Mouse (Mus musculus): ENCODE data around the gene Gldc. TPM values are rescaled to one million over a fixed set of nuclear protein-coding genes. Genes with fewer than 3 reads are reported as not detected.
A peak's percentile ranks its signal among the peaks of the same experiment; 100 is the strongest.

The Gldc gene
- polyA plus RNA-seq, 1 experiment from 2014 or later, result 18.7 TPM

DNA sequence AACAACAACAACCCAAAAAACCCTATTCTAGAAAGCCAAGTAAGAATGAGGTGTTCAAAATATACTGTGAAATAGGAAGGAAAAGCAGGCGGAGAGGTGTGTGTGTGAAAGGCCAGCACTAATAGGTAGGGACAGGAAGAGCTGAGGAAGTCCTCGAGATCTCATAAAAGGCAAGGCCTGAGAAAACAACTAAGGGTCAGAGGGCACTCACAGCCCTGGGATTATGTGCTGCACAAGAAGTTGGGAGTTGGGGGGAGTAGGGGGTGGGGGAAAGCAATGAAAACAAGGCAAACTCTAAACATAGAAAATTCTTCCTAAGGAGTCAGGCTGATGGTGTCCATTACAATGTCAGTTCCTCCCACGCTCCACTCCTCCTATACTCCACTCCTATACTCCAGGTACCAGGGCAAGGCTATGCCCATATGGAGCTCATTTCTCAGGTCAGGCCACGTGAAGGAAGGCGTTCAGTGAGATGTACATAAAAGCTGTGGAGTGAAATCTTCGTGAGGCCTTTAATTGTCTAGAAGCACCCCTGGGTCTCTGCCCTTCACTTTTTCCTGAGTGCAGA is 25.9 kb downstream of the Gldc start:
- 66% methylated on average over 6 of the region's 6 CpGs for WGBS
- Histone ChIP-seq H3K4me2 (replicated peaks; ENCODE audit: low read depth, low read length) (no peak overlapping the region), H3K9ac (ENCODE audit: low read depth, low read length) (no peak overlapping the region), H3K9me3 (ENCODE audit: control insufficient read depth, low read length) (no peaks in the 10 kb centered on the region), H3K4me3 (ENCODE audit: low read depth, low read length) (no peak overlapping the region), H3K4me1 (replicated peaks; ENCODE audit: control insufficient read depth, insufficient read depth, low read length) (no peaks in the 10 kb centered on the region; the same call in 1 of the 2 replicates), H3K27ac (ENCODE audit: low read depth, low read length) (no peak overlapping the region), H3K36me3 (ENCODE audit: control insufficient read depth, insufficient read depth, low read length) (no peaks in the 10 kb centered on the region), H3K27me3 (ENCODE audit: control insufficient read depth, insufficient read depth, low read length) (no peaks in the 10 kb centered on the region)
- ATAC-seq (ENCODE audit: low FRiP score) (no peak), DNase-seq (ENCODE audit: low spot score) (no peak)

- H3K27ac ChIP-seq (ENCODE audit: low read depth, low read length), result no peak overlapping the region
- no peak overlapping the region for H3K9ac ChIP-seq (ENCODE audit: low read depth, low read length)
- ATAC-seq (ENCODE audit: low FRiP score) (no peak), DNase-seq (ENCODE audit: low spot score) (no peak)
- no peaks in the 10 kb centered on the region for H3K4me1 ChIP-seq (replicated peaks; ENCODE audit: control insufficient read depth, insufficient read depth, low read length)
- no peaks in the 10 kb centered on the region for H3K9me3 ChIP-seq (ENCODE audit: control insufficient read depth, low read length)
- 94% methylated on average over 4 of the region's 4 CpGs for WGBS
- no peaks in the 10 kb centered on the region for H3K27me3 ChIP-seq (ENCODE audit: control insufficient read depth, insufficient read depth, low read length)
- H3K4me3 ChIP-seq (ENCODE audit: low read depth, low read length), result no peak overlapping the region
- H3K4me2 ChIP-seq (replicated peaks; ENCODE audit: low read depth, low read length), result no peak overlapping the region
- H3K36me3 ChIP-seq (ENCODE audit: control insufficient read depth, insufficient read depth, low read length), result no peaks in the 10 kb centered on the region
These were observed 27.9 kb downstream of the Gldc start for GRCm38 (mm10) chr19:30147306-30147705.

GRCm38 (mm10) chr19:30146761-30147160 is 28.5 kb downstream of the Gldc start:
- ATAC-seq (ENCODE audit: low FRiP score), result no peak
- H3K4me2 ChIP-seq (replicated peaks; ENCODE audit: low read depth, low read length), result no peak overlapping the region
- no peaks in the 10 kb centered on the region for H3K9me3 ChIP-seq (ENCODE audit: control insufficient read depth, low read length)
- no peak overlapping the region for H3K9ac ChIP-seq (ENCODE audit: low read depth, low read length)
- no peaks in the 10 kb centered on the region for H3K27me3 ChIP-seq (ENCODE audit: control insufficient read depth, insufficient read depth, low read length)
- H3K4me3 ChIP-seq (ENCODE audit: low read depth, low read length), result no peak overlapping the region
- no peaks in the 10 kb centered on the region for H3K36me3 ChIP-seq (ENCODE audit: control insufficient read depth, insufficient read depth, low read length)
- no peaks in the 10 kb centered on the region for H3K4me1 ChIP-seq (replicated peaks; ENCODE audit: control insufficient read depth, insufficient read depth, low read length)
- no peak overlapping the region for H3K27ac ChIP-seq (ENCODE audit: low read depth, low read length)
- no peak for DNase-seq (ENCODE audit: low spot score)
- 86% methylated on average over 6 of the region's 6 CpGs for WGBS

DNA sequence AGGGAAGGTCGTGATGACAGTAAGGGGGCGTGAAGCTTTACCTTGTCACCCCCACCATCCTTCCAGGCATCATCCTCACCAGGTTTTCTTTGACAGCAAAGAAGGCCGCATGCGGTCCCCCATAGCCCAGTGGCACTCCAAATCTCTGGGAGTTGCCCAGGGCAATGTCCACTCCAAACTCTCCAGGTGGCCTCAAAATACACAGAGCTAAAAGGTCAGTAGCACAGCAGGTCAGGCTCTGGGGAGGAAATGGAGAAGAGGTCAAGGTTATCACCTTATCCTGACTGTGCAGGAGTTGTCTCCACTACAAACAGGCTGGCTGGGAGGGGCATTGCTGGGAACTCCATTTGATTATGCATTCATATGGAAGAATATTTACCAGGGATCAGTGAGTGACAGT is 30.1 kb downstream of the Gldc start:
- H3K36me3 ChIP-seq (ENCODE audit: control insufficient read depth, insufficient read depth, low read length), result no peaks in the 10 kb centered on the region
- no peak overlapping the region for H3K4me3 ChIP-seq (ENCODE audit: low read depth, low read length)
- WGBS, result 92% methylated on average over 4 of the region's 4 CpGs
- H3K27ac ChIP-seq (ENCODE audit: low read depth, low read length), result no peak overlapping the region
- H3K4me1 ChIP-seq (replicated peaks; ENCODE audit: control insufficient read depth, insufficient read depth, low read length), result no peaks in the 10 kb centered on the region
- H3K4me2 ChIP-seq (replicated peaks; ENCODE audit: low read depth, low read length), result no peak overlapping the region
- no peaks in the 10 kb centered on the region for H3K9me3 ChIP-seq (ENCODE audit: control insufficient read depth, low read length)
- H3K9ac ChIP-seq (ENCODE audit: low read depth, low read length), result no peak overlapping the region
- DNase-seq (ENCODE audit: low spot score) (no peak), ATAC-seq (ENCODE audit: low FRiP score) (no peak)
- no peaks in the 10 kb centered on the region for H3K27me3 ChIP-seq (ENCODE audit: control insufficient read depth, insufficient read depth, low read length)

- H3K9ac ChIP-seq (ENCODE audit: low read depth, low read length), result no peak overlapping the region
- 0 out of 2 replicates have a peak, but pooled peaks cover 2% of the 10 kb centered on the region for H3K36me3 ChIP-seq (ENCODE audit: control insufficient read depth, insufficient read depth, low read length)
- H3K27ac ChIP-seq (ENCODE audit: low read depth, low read length), result no peak overlapping the region
- no peak for DNase-seq (ENCODE audit: low spot score)
- no peaks in the 10 kb centered on the region for H3K27me3 ChIP-seq (ENCODE audit: control insufficient read depth, insufficient read depth, low read length)
- 89% methylated on average over 1 of the region's 1 CpGs for WGBS
- no peaks in the 10 kb centered on the region for H3K9me3 ChIP-seq (ENCODE audit: control insufficient read depth, low read length)
- H3K4me2 ChIP-seq (replicated peaks; ENCODE audit: low read depth, low read length), result no peak overlapping the region
- no peak for ATAC-seq (ENCODE audit: low FRiP score)
- H3K4me3 ChIP-seq (ENCODE audit: low read depth, low read length), result no peak overlapping the region
- no peaks in the 10 kb centered on the region for H3K4me1 ChIP-seq (replicated peaks; ENCODE audit: control insufficient read depth, insufficient read depth, low read length)
These were observed 38.9 kb downstream of the Gldc start for GRCm38 (mm10) chr19:30136308-30136707.

GRCm38 (mm10) chr19:30128177-30128576 is 47.1 kb downstream of the Gldc start:
- no peaks in the 10 kb centered on the region for H3K27me3 ChIP-seq (ENCODE audit: control insufficient read depth, insufficient read depth, low read length)
- H3K9me3 ChIP-seq (ENCODE audit: control insufficient read depth, low read length), result no peaks in the 10 kb centered on the region
- no peak overlapping the region for H3K4me2 ChIP-seq (replicated peaks; ENCODE audit: low read depth, low read length)
- H3K4me3 ChIP-seq (ENCODE audit: low read depth, low read length), result no peak overlapping the region
- peak; percentile 22 for DNase-seq (ENCODE audit: low spot score)
- H3K27ac ChIP-seq (ENCODE audit: low read depth, low read length), result no peak overlapping the region
- no peak for ATAC-seq (ENCODE audit: low FRiP score)
- 80% methylated on average over 4 of the region's 4 CpGs for WGBS
- H3K36me3 ChIP-seq (ENCODE audit: control insufficient read depth, insufficient read depth, low read length), result 0 out of 2 replicates have a peak, but pooled peaks cover 2% of the 10 kb centered on the region
- H3K4me1 ChIP-seq (replicated peaks; ENCODE audit: control insufficient read depth, insufficient read depth, low read length), result no peaks in the 10 kb centered on the region
- H3K9ac ChIP-seq (ENCODE audit: low read depth, low read length), result no peak overlapping the region

DNA sequence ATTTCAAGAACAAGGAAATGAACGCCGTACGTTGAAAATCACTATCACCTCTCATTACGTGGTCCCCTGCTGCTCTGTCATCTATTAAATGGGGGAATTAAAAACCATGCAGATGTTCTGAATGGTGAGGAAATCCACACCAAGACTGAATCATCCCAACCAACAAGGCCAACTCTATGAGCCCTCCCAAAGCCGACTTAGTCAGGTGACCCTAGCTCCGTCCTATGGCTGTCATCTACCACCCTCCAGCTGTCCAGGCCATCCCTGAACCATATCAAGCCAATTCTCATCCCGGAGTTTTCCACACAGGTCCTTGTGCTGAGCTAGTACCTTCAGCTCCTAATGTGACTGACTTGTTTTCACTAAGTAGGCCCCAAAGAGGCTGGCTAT is 49.6 kb downstream of the Gldc start:
- ATAC-seq (ENCODE audit: low FRiP score) (no peak), DNase-seq (ENCODE audit: low spot score) (no peak)
- no peaks in the 10 kb centered on the region for H3K36me3 ChIP-seq (ENCODE audit: control insufficient read depth, insufficient read depth, low read length)
- H3K4me1 ChIP-seq (replicated peaks; ENCODE audit: control insufficient read depth, insufficient read depth, low read length), result no peaks in the 10 kb centered on the region
- no peaks in the 10 kb centered on the region for H3K9me3 ChIP-seq (ENCODE audit: control insufficient read depth, low read length)
- WGBS, result 92% methylated on average over 7 of the region's 7 CpGs
- H3K9ac ChIP-seq (ENCODE audit: low read depth, low read length), result no peak overlapping the region
- no peak overlapping the region for H3K4me2 ChIP-seq (replicated peaks; ENCODE audit: low read depth, low read length)
- H3K27ac ChIP-seq (ENCODE audit: low read depth, low read length), result no peak overlapping the region
- H3K4me3 ChIP-seq (ENCODE audit: low read depth, low read length), result no peak overlapping the region
- H3K27me3 ChIP-seq (ENCODE audit: control insufficient read depth, insufficient read depth, low read length), result no peaks in the 10 kb centered on the region

DNA sequence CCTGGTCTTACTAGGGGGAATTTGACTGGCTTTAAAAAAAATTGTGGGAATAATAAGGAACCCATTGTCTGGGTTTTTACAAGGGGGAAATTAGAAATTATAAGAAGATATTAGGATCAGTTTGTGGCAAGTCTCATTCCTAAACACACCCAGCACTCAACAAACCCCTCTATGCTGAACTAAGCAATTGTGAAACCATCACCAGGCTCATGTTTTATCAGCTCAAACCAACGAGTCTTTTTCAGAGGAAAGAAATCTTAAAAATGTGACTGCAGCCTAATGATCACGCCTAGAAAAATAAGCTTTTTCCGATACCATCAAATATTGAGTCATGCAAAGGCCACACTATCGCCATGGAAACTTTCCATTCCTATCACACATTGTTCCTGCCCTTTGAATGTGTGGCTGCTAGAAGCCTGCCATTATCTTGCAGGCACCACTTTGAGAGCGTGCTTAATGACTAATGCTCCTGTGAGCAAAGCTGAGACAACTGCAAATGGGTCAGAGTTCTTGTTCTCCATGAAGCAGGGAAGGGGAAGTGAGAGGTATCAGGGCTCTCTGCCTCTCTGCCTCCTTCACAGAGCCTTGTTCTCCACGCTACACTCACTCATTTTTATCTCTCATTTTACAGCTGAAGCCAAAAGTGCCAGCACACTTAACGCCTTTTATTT is 50.1 kb downstream of the Gldc start:
- H3K9me3 ChIP-seq (ENCODE audit: control insufficient read depth, low read length), result no peaks in the 10 kb centered on the region
- no peak overlapping the region for H3K27ac ChIP-seq (ENCODE audit: low read depth, low read length)
- H3K36me3 ChIP-seq (ENCODE audit: control insufficient read depth, insufficient read depth, low read length), result no peaks in the 10 kb centered on the region
- DNase-seq (ENCODE audit: low spot score) (no peak), ATAC-seq (ENCODE audit: low FRiP score) (no peak)
- no peaks in the 10 kb centered on the region for H3K27me3 ChIP-seq (ENCODE audit: control insufficient read depth, insufficient read depth, low read length)
- no peak overlapping the region for H3K4me2 ChIP-seq (replicated peaks; ENCODE audit: low read depth, low read length)
- H3K4me3 ChIP-seq (ENCODE audit: low read depth, low read length), result no peak overlapping the region
- no peaks in the 10 kb centered on the region for H3K4me1 ChIP-seq (replicated peaks; ENCODE audit: control insufficient read depth, insufficient read depth, low read length)
- 68% methylated on average over 7 of the region's 7 CpGs for WGBS
- no peak overlapping the region for H3K9ac ChIP-seq (ENCODE audit: low read depth, low read length)

All from hindbrain, embryonic 11.5 days (tissue).